Mouse (Mus musculus): ENCODE data around the gene Hhex.

The Hhex gene

DNA sequence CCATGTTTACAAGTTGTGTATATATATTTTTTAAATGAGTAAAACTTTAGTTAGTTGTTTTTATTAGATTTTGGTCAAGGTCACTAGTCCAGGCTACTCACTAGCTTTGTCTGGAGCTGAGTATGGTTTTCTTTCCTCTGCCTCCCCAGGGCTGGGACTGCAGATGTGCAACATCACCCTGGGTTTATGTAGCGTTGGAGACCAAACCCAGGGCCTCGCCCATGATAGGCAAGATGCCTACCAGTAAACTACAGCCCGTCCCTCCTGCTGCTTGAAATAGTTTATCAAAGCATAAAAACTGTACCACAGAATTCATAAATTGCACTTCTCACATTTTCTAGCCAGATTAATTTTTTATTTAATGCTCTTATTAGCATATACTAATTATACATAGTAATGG is 14.6 kb downstream of the Hhex start:
- no peak for DNase-seq (ENCODE audit: low read depth, low spot score)

DNA sequence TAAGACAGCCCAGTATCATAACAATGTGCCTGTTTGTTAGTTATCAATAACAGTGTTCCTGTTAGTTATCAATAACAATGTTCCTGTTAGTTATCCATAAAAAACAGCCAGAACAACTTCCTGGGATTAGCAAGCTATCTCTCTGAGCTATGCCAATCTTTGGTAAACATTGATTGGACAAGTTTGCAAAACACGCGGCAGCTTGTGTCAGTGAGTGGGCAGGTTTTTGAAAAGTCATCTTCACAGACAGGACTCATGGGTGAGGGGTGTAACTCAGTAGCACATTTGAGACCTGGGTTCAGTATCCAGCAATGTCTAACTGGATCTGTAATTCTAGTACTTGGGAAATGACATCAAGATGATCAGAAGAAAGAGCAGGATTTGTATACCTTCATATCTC is 20.9 kb downstream of the Hhex start:
- DNase-seq (ENCODE audit: low read depth, low spot score): no peak

- DNase-seq (ENCODE audit: low read depth, low spot score): no peak
These were observed 21.4 kb downstream of the Hhex start for GRCm38 (mm10) chr19:37455961-37456360.

DNA sequence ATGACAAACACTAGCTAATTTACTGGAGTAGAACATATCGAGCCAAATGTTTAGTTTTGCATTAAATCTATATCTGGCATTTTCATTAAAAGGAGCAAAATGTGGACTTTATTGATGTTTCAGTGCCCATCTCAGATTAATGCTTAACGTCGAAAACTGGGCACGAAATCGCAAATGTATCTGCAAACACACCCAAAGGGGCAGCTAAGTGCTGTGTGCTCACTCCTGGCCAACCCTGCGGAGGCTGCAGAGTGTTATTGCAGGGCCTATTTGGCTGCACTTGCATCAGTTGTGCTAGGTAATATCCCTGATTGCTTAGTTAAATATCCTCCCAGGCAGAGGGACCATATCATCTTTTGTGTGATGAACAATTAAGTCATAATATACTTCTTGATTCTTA is 23.4 kb downstream of the Hhex start:
- DNase-seq (ENCODE audit: low read depth, low spot score): no peak

GRCm38 (mm10) chr19:37466403-37466802 is 31.8 kb downstream of the Hhex start:
- DNase-seq (ENCODE audit: low read depth, low spot score): no peak

DNA sequence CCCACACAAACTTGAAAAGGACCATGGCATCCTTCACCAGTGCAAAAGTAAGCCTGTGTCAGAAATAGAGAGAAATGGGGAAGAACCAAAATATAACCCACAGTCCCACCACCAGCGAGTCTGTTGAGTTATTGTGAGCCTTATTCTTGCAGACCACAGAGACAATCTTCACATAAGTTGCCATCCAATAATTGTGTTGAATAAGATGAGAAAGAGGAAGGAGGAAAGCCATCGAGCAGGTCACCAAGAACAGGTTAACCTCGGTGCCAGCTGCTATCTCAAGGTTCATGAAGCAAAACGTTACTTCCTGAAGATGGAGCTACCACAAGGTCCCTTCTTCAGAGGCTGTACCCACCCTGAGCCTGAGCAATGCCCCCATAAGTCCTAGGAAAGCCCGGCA is 32.4 kb downstream of the Hhex start:
- no peak for DNase-seq (ENCODE audit: low read depth, low spot score)

DNA sequence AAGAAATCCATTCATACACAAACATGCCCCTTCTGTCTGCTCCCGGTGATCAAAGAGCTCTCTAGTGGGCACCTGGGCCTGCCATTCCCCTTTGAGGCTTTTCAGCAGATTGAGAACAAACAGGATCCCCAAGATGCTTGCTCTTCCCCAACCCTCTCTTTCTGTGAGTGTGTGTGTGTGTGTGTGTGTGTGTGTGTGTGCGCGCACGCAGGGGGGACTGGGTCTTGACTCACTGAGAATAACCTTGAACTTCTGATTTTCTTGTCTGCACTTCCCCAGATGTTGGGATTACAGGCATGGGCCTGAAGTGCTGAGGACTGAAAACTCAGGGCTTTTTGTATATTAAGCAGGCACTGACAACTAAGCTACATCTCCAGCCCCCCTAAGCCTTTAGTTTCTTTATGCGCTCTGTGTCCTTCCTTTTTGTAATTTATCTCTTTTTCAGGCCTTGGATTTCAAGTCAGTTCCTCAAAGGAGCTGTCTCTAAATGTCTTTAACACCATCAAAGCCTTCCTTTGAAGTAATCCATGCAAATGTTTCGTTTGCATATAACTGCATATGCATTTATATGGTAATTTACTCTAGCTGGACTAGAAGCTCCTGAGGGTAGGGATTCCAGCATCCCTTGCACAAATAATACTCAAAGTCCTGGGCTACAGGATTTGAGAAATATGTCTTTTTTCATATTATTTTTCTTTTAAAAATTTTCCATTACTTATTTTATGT is 34.4 kb downstream of the Hhex start:
- DNase-seq (ENCODE audit: low read depth, low spot score): no peak

- DNase-seq (ENCODE audit: low read depth, low spot score): no peak
These were observed 37.1 kb downstream of the Hhex start for GRCm38 (mm10) chr19:37471680-37472079.

DNA sequence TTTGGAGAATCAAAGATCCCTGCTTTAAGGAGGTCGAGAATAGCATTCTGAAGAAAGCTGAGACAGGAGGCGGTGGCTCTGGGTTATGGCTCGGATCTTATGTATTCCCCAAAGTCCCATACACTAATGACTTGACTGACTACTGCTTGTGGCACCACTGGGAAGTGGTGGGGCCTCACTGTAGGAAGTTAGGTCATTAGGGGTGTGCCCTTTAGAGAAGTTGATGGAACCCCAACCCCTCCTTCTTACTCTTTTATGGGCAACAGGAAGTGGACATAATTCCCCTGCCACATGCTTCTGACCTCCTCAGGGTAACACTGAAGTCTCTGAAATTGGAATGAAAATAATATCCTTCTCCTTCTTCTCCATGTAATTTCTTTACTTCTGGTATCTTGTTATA is 38.0 kb downstream of the Hhex start:
- no peak for DNase-seq (ENCODE audit: low read depth, low spot score)

DNA sequence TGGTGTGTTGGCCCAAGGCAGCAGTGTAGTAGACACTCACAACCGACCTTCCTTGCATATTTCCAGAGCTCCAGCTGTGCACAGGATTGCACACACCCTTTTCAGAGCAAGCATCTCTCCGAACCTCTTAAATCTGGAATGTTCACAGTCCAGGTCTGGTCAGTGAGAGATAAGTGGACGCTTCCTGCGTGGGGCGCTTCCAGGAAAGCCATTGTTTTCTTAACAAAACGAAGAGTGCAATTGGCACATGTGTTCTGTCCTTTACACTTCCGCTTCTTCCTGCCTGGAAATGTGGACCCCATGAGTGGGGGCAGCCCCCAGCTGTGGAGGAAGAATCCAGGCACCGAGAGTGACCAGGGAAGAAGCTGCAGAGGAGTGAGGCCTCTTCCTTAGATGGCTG is 47.1 kb downstream of the Hhex start:
- DNase-seq (ENCODE audit: low read depth, low spot score): no peak

DNA sequence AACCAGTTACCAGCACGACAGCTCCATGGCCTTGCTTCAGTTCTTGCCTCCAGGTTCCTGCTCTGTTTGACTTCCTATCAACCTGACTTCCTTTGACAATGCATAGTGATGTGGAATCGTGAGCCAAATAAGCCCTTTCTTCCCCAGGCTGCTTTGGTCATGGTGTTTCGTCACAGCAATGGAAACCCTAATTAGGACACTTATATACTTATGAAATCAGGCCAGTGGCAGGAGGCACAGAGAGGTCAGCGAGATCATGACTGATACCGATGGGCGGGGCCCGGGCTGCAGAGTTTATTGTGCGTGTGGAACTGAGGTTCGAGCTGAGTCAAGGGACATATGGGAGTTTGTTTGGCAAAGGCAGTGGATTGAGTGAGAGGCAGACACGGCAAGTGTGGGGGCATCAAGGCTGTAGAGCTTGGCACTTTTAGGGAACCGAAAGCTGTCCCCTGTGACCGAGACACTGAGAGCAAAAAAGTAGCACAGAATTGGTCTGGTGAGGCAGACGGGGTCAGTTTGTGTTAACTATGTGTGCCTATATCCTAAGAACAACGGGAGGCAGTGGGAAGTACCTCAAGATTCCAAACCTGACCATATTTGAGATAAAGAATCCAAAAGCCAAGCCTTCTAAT is 48.1 kb downstream of the Hhex start:
- no peak for DNase-seq (ENCODE audit: low read depth, low spot score)

DNA sequence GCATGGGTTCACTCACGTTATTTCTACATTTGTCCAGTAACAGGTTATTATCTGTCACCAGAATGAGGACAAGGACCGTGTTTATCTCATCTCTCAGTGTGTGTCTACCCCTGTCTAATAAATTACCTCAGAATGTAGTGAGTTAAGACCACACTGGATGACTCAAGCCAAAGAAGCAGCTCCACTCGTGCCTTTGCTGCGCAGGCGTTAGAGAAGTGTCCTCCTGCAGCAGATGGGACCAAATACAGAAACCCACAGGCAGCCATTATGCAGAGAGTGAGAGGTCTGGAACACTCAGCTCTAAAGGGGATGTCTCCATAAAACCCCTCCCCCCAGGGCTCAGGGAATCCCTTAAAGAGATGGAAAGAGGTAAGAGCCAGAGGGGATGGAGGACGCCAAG is 50.2 kb downstream of the Hhex start:
- no peak for DNase-seq (ENCODE audit: low read depth, low spot score)

GRCm38 (mm10) chr19:37486801-37487200 is 52.2 kb downstream of the Hhex start:
- DNase-seq (ENCODE audit: low read depth, low spot score): no peak

DNA sequence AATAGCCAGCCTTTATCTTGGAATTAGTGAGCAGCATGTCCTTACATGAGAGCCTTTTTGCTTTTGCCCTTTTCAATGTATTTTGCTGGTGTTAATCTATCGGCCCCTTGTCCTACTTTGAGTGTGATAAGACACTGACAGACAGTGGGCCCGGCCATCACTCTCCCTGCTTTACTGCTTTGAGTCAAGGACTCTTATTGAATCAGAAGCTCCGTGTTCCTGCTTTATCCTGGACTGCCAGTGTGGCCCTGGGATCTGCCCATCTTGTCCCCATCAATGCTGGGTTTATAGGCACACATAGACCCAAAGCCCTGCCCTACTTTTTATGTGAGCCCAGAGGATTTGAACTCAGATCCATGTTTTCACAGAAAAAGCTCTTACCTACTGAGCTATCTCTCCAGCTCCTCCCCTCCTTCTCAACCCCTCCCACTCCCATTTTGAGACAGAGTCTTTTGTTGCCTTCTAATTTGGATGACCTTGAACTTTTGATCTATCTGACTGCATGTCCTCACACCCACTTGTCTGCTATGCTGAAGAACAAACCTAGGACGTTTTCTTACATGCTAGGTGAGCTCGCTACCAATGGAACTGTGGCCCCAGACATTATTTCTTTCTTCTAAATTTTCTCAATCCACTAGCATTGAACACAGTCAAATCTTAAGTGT is 53.3 kb downstream of the Hhex start:
- no peak for DNase-seq (ENCODE audit: low read depth, low spot score)

DNA sequence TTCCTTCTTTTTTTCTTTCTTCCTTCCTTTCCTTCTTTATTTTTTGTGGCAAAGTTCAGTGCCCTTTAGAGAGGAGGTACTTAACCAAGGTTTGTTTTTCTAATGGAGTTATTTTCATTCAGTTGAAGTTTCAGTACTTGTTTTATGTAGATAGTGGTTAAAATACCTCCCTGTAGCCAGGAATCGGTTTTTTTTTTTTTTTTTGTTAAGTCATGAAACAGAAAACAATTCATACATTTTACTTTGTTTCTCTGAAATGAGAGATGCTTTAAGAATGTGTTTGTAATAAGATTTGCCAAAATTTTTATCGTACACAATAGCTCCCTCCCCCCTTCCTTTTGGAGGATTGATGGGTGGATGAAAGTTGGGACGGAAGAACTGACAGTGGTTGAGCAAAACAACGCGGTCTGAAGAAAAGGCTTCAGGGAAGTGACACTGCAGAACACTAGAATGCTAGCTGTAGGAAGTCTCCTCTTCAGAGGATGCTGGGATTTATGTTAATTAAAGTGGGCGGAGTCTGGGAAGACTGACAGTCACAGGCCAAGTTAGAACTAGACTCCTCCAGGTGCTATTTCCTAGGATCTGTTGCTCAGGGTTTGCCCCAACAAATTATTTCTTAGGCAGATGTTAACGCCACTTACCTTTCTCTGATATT is 54.1 kb downstream of the Hhex start:
- no peak for DNase-seq (ENCODE audit: low read depth, low spot score)

Data from telencephalon, adult 2 months (tissue).